Mouse (Mus musculus): ENCODE results near the gene Zzef1.

The Zzef1 gene

DNA sequence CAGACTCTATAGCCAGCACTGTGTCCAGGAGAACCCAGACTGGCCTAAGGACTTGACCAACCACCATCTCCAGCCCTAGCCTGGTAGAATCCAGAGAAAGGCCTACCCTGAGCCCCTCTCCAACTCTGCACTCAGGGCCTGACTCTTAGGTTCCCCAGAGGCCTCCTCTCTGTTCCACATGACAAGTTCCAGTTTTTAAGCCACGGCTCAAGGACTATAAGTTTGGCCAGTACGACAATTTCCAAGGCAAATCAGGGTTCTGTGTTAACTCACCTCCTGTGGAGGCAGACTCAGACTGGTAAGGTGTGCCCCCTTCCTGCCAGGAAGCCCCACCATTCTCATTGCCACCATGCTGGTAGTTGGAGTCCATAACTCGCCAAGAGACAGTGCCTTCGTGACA lies 158.2 kb downstream of the Zzef1 start:
- DNase-seq (ENCODE audit: extremely low read depth, low read depth, low spot score): no peak

DNA sequence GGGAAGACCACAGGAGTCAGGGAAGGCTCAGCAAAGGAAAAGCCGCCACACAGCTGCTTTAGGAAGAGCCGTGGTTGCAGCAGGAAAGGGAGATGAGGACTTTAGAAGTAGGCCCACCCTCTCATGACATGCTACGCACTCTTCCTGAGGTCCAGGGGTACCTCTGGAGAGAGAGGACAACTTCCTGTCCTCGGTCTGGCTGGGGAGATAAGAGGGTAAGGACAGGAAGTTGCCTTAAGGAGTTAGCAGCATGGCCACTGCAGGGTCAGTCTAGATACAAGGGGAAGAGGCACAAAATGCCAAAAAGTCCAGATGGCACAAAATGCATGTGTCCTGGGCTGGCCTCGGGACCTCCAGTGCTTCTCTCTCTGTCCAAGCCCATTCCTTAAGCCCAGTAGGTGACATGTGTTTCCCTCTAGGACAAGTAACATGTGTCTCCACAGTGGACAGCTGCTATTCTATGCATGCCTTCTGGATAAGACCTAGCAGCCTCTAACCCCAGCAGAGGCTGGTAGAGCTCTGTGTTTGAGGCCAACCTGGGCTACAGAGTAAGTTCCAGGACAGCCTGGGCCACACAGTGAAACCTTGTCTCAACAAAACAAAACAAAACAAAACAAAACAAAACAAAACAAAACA lies 159.4 kb downstream of the Zzef1 start:
- no peak for DNase-seq (ENCODE audit: extremely low read depth, low read depth, low spot score)

DNA sequence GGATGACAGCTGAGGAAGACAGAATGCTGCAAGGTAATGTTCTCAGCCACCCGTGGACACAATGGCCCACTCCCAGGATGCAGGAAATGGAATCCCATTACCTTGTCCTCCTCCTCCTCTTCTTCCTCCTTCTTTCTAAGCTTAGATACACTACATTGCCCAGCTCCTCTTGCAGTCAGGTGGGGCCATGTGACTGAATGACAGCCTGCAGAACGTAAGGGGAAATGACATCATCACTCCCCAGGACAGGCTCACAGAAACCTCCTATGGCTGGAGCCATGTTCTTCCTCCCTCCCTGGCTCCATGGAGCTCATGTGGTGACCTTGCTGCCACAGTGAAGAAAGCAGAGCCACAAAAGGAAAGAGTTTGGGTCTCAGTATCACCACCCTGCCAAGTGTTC lies 161.3 kb downstream of the Zzef1 start:
- no peak for DNase-seq (ENCODE audit: extremely low read depth, low read depth, low spot score)

GRCm38 (mm10) chr11:72959924-72960679 lies 164.1 kb downstream of the Zzef1 start:
- no peak for DNase-seq (ENCODE audit: extremely low read depth, low read depth, low spot score)

- DNase-seq (ENCODE audit: extremely low read depth, low read depth, low spot score): no peak
Observed at GRCm38 (mm10) chr11:72960723-72961071, 164.7 kb downstream of the Zzef1 start.

GRCm38 (mm10) chr11:72961072-72961980 lies 165.3 kb downstream of the Zzef1 start, which contains the start of gene Atp2a3:
Gene Atp2a3, plus strand, starts transcription at chr11:72961169.
- DNase-seq (ENCODE audit: extremely low read depth, low read depth, low spot score): no peak

- DNase-seq (ENCODE audit: extremely low read depth, low read depth, low spot score): no peak
Observed at GRCm38 (mm10) chr11:72962378-72962777, 166.4 kb downstream of the Zzef1 start.

DNA sequence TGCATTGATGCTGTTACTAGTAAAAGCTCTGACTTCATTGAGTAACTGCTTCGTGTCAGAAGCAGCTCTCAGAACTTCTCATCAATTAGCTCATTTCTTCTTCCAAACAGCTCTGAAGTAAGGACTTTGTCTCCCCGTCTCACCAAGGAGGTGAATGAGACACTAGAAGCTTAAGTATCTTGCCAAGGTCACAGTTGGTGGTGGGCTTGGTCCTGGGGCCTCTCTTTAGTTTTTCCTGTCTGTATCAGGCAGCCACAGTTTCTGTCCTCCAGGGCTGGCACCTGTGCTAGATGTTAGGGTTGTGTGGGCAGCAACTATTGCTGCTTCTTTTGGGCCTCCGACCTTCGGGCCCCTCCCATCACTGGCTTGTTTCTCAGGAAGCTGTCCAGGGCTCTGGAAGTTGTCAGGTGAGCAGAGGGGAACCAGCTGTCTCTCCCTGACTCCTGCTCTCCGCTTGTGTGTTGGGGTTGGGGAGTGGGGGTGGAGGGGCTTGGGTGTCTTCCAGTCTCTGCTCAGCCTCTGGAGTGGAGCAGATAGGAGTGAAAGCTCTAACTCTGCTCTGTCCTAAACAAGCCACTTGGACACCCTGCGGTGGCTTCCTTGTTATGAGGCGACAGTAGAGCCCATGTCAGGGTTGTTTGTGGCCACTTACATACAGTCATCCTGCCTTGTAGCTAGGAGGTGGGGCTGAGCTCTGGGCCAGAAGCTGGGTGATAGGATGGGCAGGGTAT lies 167.2 kb downstream of the Zzef1 start:
- DNase-seq (ENCODE audit: extremely low read depth, low read depth, low spot score): no peak

GRCm38 (mm10) chr11:72963789-72964294 lies 167.8 kb downstream of the Zzef1 start:
- DNase-seq (ENCODE audit: extremely low read depth, low read depth, low spot score): no peak

DNA sequence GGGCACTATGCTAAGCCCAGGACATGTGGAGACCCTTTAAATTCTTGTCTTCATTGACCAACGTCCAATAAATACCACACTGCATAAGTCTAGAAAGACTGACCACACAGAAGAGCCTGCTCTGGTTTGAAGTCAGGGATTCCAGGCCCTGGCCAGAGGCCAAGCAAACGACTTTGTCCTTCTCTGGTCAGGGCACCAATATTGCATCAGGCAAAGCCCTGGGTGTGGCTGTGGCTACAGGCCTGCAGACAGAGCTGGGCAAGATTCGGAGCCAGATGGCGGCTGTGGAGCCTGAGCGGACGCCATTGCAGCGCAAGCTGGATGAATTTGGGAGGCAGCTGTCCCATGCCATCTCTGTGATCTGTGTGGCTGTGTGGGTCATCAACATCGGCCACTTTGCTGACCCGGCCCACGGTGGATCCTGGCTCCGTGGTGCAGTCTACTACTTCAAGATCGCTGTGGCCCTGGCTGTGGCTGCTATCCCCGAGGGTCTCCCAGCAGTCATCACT lies 179.0 kb downstream of the Zzef1 start:
- DNase-seq (ENCODE audit: extremely low read depth, low read depth, low spot score): no peak
